In the genomic region with DNA sequence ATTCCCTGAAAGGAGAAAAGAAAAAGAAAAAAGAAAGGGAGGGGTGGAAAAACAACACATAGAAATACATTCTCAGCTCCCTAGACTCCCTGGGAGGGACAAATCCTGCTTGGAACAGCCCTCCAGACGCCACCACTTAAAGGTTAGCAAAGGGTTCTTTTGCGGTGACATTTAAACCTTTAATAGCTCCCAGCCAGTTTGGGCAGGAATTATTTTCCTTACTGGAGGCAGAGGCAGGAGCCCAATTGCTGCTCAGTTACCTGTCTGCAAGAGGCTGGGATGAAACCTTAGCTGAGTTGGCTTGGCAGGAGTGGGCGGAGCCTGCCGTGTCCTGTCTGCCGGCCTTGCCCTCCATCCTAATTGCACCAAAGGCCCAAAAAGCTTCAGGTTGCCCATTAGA, we compare ENCODE assay signal across 18 mouse cellular contexts.
DNase-seq lines count a peak whose midpoint lies in the region; ATAC-seq and TF ChIP-seq lines count a peak whose summit lies in the region.
"Had no signal": no experiment of that assay in that cellular context is flagged by ENCODE, and none has a peak within 500 bp of the region (broad histone marks: within the 10 kb centered on the region; RNA-seq: fewer than 3 reads in every experiment).

No protein-coding gene starts in this region.

- WGBS in lung, embryonic 16.5 days = 43% methylated on average over 5 of the region's 5 CpGs
- WGBS in kidney, embryonic 15.5 days = 24% methylated on average over 5 of the region's 5 CpGs
- 33% methylated on average over 5 of the region's 5 CpGs for WGBS in limb, embryonic 12.5 days
- 61% methylated on average over 5 of the region's 5 CpGs for WGBS in intestine, postnatal 0 days

- ATAC-seq in lung, embryonic 16.5 days (ENCODE audit: low read depth) = 0 out of 2 replicates have a peak, but pooled peaks have one; percentile 23
- ATAC-seq in kidney, embryonic 15.5 days (replicated peaks; ENCODE audit: low FRiP score) = peak; percentile 66
- peak; percentile 31; the same call in 1 of the 2 replicates for ATAC-seq in limb, embryonic 12.5 days (ENCODE audit: insufficient number of reproducible peaks, insufficient read depth, low FRiP score, low TSS enrichment, low read depth)
- ATAC-seq in intestine, postnatal 0 days = no peak
- ATAC-seq: intestine, embryonic 15.5 days; liver, embryonic 12.5 days had no signal

- H3K4me3 ChIP-seq in lung, embryonic 16.5 days (ENCODE audit: low read length) = no peak overlapping the region
- H3K4me3 ChIP-seq in kidney, embryonic 15.5 days (replicated peaks) = no peak overlapping the region
- H3K4me3 ChIP-seq in limb, embryonic 12.5 days (replicated peaks) = no peak overlapping the region
- no peak overlapping the region for H3K4me3 ChIP-seq in intestine, postnatal 0 days (ENCODE audit: low read depth, low read length)
- H3K4me3 ChIP-seq: gastrocnemius, adult 2 months; heart, embryonic 10.5 days; hindbrain, embryonic 15.5 days; intestine, embryonic 15.5 days; liver, embryonic 12.5 days had no signal

- H3K9ac ChIP-seq in lung, embryonic 16.5 days (ENCODE audit: low read length) = no peak overlapping the region
- no peak overlapping the region for H3K9ac ChIP-seq in kidney, embryonic 15.5 days
- no peak overlapping the region for H3K9ac ChIP-seq in limb, embryonic 12.5 days (replicated peaks)
- H3K9ac ChIP-seq in intestine, postnatal 0 days (ENCODE audit: low read depth, low read length) = no peak overlapping the region
- H3K9ac ChIP-seq: hindbrain, embryonic 15.5 days; intestine, embryonic 15.5 days; liver, embryonic 12.5 days had no signal

- DNase-seq in lung, postnatal 36 days = no peak
- DNase-seq in embryo, embryonic 9.5 days (ENCODE audit: extremely low spot score) = peak; percentile 20
- DNase-seq in spleen, adult 12 weeks (ENCODE audit: low spot score) = no peak
- no peak for DNase-seq in adipocyte (ENCODE audit: low spot score)
- DNase-seq: gastrocnemius, adult 2 months; heart, postnatal 10 days; lung, adult 2 months; right cerebral cortex, adult 18-20 months; thymus, postnatal 36 days had no signal

- H3K4me2 ChIP-seq in lung, embryonic 16.5 days (ENCODE audit: low read depth, low read length) = no peak overlapping the region
- H3K4me2 ChIP-seq in kidney, embryonic 15.5 days = peak overlapping the region; percentile 3; the same call in 1 of the 2 replicates
- H3K4me2 ChIP-seq in limb, embryonic 12.5 days = no peak overlapping the region
- H3K4me2 ChIP-seq in intestine, postnatal 0 days (replicated peaks; ENCODE audit: low read depth) = no peak overlapping the region
- H3K4me2 ChIP-seq: hindbrain, embryonic 15.5 days; intestine, embryonic 15.5 days; liver, embryonic 12.5 days; midbrain, embryonic 11.5 days had no signal

- H3K27me3 ChIP-seq in lung, embryonic 16.5 days (ENCODE audit: control insufficient read depth, insufficient read depth, low read depth, low read length) = no peaks in the 10 kb centered on the region
- no peaks in the 10 kb centered on the region for H3K27me3 ChIP-seq in kidney, embryonic 15.5 days
- no peaks in the 10 kb centered on the region for H3K27me3 ChIP-seq in limb, embryonic 12.5 days
- no peaks in the 10 kb centered on the region for H3K27me3 ChIP-seq in intestine, postnatal 0 days (replicated peaks; ENCODE audit: control insufficient read depth, insufficient read depth, low read length)
- H3K27me3 ChIP-seq: hindbrain, embryonic 15.5 days; intestine, embryonic 15.5 days; liver, embryonic 12.5 days had no signal

- no peaks in the 10 kb centered on the region; the same call in 1 of the 2 replicates for H3K4me1 ChIP-seq in lung, embryonic 16.5 days (replicated peaks; ENCODE audit: control insufficient read depth, insufficient read depth, low read length)
- peaks cover 11% of the 10 kb centered on the region for H3K4me1 ChIP-seq in kidney, embryonic 15.5 days
- H3K4me1 ChIP-seq in limb, embryonic 12.5 days (replicated peaks) = 0 out of 2 replicates have a peak, but pooled peaks cover 4% of the 10 kb centered on the region
- H3K4me1 ChIP-seq in intestine, postnatal 0 days (replicated peaks; ENCODE audit: control insufficient read depth, insufficient read depth, low read length) = no peaks in the 10 kb centered on the region
- H3K4me1 ChIP-seq: heart, embryonic 10.5 days; hindbrain, embryonic 15.5 days; intestine, embryonic 15.5 days; liver, embryonic 12.5 days had no signal

- no peaks in the 10 kb centered on the region for H3K9me3 ChIP-seq in lung, embryonic 16.5 days (ENCODE audit: control insufficient read depth, low read length)
- no peaks in the 10 kb centered on the region for H3K9me3 ChIP-seq in kidney, embryonic 15.5 days (replicated peaks)
- no peaks in the 10 kb centered on the region for H3K9me3 ChIP-seq in limb, embryonic 12.5 days
- no peaks in the 10 kb centered on the region for H3K9me3 ChIP-seq in intestine, postnatal 0 days (ENCODE audit: control insufficient read depth)
- H3K9me3 ChIP-seq: heart, embryonic 10.5 days; hindbrain, embryonic 15.5 days; intestine, embryonic 15.5 days; liver, embryonic 12.5 days had no signal

- TF ChIP-seq CTCF in intestine, postnatal 0 days (IDR thresholded peaks at IDR 0.05; ENCODE audit: low read depth) = no peak

- no peaks in the 10 kb centered on the region for H3K36me3 ChIP-seq in lung, embryonic 16.5 days (ENCODE audit: control insufficient read depth, insufficient read depth, low read length)
- H3K36me3 ChIP-seq in kidney, embryonic 15.5 days = no peaks in the 10 kb centered on the region
- H3K36me3 ChIP-seq in limb, embryonic 12.5 days = no peaks in the 10 kb centered on the region
- H3K36me3 ChIP-seq in intestine, postnatal 0 days (ENCODE audit: control insufficient read depth, insufficient read depth) = no peaks in the 10 kb centered on the region
- H3K36me3 ChIP-seq: heart, embryonic 10.5 days; hindbrain, embryonic 15.5 days; intestine, embryonic 15.5 days; liver, embryonic 12.5 days had no signal

- no peak overlapping the region for H3K27ac ChIP-seq in lung, embryonic 16.5 days (ENCODE audit: low read length)
- peak overlapping the region; percentile 66; the same call in 1 of the 2 replicates for H3K27ac ChIP-seq in kidney, embryonic 15.5 days
- H3K27ac ChIP-seq in limb, embryonic 12.5 days = no peak overlapping the region
- no peak overlapping the region for H3K27ac ChIP-seq in intestine, postnatal 0 days (ENCODE audit: low read depth, low read length)
- H3K27ac ChIP-seq: gastrocnemius, adult 2 months; heart, embryonic 10.5 days; hindbrain, embryonic 15.5 days; intestine, embryonic 15.5 days; liver, embryonic 12.5 days had no signal
